Mouse (Mus musculus) activated CD4-positive, CD25-positive, alpha-beta regulatory T cell, adult 4 months (primary cell): ENCODE data around the gene Col18a1. TPM values are rescaled to one million over a fixed set of nuclear protein-coding genes. Genes with fewer than 3 reads are reported as not detected.
A peak's percentile ranks its signal among the peaks of the same experiment; 100 is the strongest.

Experiments
- ATAC-seq: one replicate; pipeline ENCODE4 v1.8.0; 2017
- polyA plus RNA-seq, 2 experiments: library from polyadenylated mRNA; unstranded; fragments of 100-300 nt; shearing (Covaris generic); gene quantifications; one replicate each; pipeline ENCODE4 v1.2.1; 2017

The Col18a1 gene
- polyA plus RNA-seq, 2 experiments from 2014 or later: 0.09 to 0.17 TPM

- peak; percentile 43 for ATAC-seq
Observed at GRCm38 (mm10) chr10:77104327-77104726, 62.0 kb downstream of the Col18a1 start.

DNA sequence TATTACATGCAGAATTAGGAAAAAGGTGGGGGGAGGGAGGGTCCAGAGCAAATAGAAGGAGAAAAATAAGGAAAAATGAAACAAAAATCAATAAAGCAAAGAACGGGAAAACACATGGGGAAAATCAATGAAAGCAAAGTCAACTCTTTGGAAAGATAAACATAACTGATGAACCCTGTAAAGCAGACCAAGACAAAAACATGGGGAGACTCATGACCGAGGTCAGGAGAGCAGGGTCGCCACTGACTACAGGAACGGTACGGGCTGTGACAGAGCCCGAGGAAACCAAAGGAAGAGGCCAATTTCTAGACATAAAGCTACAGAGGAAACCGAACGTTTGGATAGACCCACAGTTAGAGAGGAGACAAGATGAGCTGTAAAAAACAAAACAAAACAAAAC lies 62.7 kb downstream of the Col18a1 start:
- ATAC-seq: no peak

DNA sequence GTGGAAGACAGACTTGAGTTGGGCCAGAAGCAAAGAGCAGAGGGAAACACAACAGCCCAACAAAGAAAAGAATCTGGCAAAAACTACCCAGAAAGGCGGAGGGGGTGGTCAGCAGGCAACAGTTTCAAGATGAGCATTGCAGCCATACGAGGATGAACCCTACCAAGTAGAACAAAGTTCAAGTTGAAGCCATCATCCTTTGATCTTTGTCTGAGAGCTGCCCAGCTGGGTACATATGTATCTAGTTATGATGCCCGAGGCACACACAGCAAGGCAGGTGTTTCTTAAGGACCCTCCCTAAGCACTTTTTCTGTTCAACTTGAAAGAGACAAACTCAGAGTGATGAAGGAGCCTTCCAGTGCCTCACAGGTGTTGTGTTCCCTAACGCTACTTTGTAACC lies 66.6 kb downstream of the Col18a1 start:
- no peak for ATAC-seq

GRCm38 (mm10) chr10:77098619-77099018 lies 67.7 kb downstream of the Col18a1 start:
- ATAC-seq: no peak

DNA sequence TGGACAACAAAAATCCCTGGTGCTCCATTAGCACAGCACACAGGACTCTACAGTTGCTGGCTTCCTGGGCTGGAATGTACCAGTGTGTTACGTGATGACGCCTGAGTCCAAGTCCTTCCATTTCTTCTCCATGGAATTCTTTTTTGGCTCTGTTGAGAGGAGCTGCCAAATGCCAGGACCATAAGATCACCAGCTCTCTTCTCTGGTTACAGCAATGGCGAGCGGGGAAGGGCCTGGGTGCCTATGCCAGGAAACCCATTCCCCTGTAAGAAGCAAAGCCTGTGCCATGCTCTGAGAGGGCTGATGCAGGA lies 68.5 kb downstream of the Col18a1 start:
- ATAC-seq: no peak

GRCm38 (mm10) chr10:77097006-77097889 lies 69.1 kb downstream of the Col18a1 start:
- no peak for ATAC-seq

GRCm38 (mm10) chr10:77095666-77096065 lies 70.7 kb downstream of the Col18a1 start:
- no peak for ATAC-seq

DNA sequence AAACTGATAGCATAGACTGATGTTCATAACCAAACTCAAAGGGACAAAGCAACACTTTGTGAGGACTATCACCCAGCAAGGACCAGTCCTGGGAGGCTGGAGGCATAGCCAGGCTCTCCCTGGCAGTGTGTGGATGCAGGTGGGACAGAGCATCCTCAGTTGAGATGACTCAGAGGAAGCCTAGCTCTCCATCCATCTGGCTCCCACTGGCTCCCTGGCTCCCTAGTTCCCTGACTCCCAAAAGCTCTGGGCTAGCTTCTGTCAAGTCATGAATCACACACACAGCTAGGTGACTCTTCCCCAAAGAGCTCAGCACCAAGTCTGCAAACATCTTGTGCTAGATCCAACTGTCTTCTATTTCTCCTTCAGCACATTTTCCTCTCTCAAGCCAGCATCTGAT lies 72.5 kb downstream of the Col18a1 start:
- no peak for ATAC-seq

DNA sequence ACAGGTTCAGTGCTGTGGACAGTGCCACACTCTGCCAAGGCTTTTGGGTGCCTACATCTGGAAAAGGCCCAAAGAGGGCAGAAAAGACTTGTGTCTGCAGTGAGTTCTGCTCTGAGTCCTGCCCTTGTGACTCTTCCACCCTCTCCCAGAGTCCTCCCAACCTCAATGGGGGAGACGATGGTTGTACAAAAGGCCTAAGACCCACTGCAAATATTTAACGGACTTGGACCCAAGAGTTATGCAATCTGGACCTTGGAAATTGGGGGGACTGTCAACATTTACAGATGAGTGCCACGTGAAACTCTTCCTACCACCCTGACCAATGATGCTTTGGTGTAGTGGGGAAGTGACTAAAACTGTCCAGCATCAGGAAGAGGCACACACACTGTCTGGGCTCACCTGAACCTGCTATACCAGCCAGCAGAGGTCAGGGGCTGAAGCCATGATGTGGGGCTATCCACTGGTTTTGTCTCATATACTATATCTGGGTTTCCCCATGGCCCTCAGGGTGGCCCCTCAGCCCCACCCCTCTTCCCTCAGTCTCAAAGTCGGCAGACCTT lies 74.7 kb downstream of the Col18a1 start:
- no peak for ATAC-seq

DNA sequence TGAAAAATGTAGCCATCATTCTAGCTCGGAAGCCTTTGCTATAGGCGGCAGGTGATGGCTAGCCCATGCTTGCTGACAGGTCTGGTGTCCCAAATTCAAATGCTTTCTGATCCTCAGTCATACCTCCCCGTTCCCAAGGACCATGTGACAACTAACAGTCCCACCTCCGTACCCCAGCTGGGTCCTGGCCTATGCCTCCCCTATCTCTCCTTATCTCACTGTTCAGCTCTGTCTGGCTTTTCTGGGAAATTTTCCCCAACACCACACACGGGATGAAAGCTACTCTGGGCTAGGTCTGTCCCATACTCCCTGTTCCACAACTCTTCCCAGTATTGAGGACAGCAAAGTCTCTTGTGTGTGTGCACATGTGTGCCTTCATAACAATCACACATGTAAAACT lies 76.3 kb downstream of the Col18a1 start:
- ATAC-seq: no peak

GRCm38 (mm10) chr10:77089336-77089735 lies 77.0 kb downstream of the Col18a1 start:
- ATAC-seq: no peak

DNA sequence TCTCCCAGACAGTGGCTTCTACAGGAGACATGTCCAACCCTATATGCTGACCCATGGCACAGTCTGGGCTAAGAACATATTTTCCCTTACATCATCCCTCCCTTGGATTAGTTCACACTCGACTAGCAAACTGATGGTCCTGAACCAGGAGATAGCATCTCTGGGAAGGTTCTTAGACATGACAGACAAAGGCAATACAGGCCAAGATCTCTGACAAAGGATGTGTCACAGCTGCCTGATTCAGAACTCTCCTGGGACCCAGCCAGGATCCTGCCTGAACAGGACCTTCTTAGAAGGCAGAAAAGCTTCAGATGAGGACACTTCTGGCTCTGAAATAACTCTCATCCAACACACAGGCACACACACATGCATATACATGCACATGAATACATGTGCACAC lies 81.8 kb downstream of the Col18a1 start:
- ATAC-seq: no peak

- no peak for ATAC-seq
Observed at GRCm38 (mm10) chr10:77082921-77083320, 83.4 kb downstream of the Col18a1 start.

DNA sequence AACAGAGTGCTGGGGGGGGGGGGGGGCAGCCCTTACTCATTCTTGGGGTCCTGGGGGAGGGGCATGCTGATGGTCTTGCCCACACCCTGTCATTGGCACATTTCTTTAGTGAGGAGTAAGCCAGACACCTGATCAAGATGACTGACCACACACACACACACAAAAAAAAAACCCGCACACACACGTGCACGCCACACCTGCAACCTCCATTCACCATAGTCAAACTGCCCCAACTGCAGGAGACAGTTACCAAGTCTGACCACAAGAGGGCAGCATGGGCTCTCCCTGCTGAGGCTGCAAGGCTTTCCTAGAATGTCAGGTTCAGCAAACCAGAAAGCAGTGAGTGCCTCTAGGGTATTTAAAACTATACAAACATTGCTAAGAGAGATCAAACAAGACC lies 83.9 kb downstream of the Col18a1 start:
- ATAC-seq: peak; percentile 36

DNA sequence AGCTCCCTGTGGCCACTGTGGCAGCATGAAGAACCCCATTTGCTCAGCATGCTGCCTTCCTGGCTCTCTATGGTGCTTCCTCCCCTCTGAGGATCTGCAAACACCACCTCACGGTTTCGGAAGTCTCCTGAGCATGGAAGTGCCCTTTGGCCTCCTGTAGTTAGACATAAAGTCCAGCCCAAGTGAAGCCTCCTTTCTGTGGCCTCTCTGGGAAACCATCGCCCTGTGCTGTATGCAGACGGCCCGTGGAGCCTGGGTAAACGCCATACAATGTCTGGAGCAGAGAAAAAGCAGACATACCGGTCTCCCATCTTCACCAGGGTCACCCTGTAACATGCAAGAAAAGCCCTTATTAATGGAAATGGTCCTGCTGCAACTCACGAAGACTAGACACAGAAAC lies 87.4 kb downstream of the Col18a1 start:
- ATAC-seq: no peak

- ATAC-seq: no peak
Observed at GRCm38 (mm10) chr10:77078456-77078855, 87.9 kb downstream of the Col18a1 start.

- no peak for ATAC-seq
Observed at GRCm38 (mm10) chr10:77074276-77074974, 91.9 kb downstream of the Col18a1 start.

DNA sequence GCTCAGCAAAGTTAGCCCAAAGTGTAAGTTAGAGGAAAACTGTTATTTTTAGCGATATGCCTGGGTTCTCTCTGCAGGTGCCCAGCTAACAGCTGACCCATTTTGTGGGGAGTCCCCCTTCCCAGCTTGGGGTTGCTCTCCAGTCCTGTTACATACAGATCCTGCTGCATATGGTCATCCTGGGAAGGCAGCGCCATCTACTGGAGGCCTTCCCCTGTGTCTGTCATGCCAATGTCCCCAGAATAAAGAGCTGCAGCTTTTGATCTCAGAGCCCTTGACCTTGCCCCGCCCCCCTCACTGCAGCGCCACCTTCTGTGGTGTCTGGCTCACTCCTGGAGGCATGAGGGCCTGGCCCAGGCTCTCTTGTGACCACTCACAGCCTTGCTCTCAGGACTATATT lies 96.3 kb downstream of the Col18a1 start:
- ATAC-seq: no peak

- no peak for ATAC-seq
Observed at GRCm38 (mm10) chr10:77068469-77068868, 97.9 kb downstream of the Col18a1 start.

DNA sequence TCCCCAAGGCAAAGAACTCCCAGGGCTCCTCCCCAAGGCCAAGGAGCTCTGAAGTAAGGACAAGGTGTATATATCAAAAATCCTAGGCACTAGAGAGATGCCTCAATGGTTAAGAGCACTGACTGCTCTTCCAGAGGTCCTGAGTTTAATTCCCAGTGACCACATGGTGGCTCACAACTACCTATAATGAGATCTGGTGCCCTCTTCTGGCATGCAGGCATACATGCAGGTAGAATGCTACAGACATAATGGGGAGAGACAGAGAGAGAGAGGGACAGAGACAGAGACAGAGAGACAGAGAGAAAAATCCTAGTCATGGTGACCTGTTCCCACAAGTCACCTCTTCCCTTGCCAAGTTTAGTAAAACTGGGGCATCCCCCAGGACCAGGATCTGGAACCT lies 101.7 kb downstream of the Col18a1 start:
- no peak for ATAC-seq

GRCm38 (mm10) chr10:77064239-77064638 lies 102.1 kb downstream of the Col18a1 start:
- ATAC-seq: no peak

DNA sequence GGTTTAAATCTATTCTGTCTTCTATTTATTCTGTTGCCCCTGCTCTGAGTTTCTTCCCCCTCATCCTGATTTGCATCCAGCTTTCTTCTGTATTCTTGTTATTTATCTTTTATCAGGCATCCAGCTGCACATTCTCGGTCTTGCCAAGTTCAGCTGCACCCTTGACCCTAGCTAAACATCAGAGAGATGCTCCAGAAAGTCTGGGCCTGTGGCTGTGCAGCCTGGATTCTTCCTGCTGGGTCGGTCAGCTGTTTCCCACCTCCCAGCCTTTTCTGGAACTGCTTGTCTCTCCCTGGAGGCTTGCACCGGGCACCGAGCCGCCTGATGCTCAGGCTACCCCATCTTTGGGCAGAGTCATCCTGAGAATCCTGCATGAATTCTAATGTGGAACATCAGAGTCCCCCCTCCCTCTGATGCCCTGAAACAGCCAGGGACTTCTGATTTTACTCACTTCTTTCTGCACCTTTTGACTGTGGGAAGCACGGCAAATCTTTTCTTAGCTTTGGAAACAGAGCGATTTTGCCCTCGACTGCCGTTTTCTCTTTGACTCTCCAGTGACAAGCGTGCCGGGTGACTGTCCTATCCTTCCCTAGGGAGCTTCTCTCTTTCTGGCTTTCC lies 103.8 kb downstream of the Col18a1 start:
- no peak for ATAC-seq

GRCm38 (mm10) chr10:77061426-77061825 lies 104.9 kb downstream of the Col18a1 start:
- no peak for ATAC-seq
